Mouse (Mus musculus) liver, embryonic 12.5 days (tissue): ENCODE measurements around the gene Yipf3. TPM values are rescaled to one million over a fixed set of nuclear protein-coding genes. Genes with fewer than 3 reads are reported as not detected.

Source experiments
- ATAC-seq: fragments of 200-750 bp; cut with Nextera tagmentation; 2 replicates; pipeline ENCODE4 v1.8.0; 2017; ENCODE audit warnings: moderate number of reproducible peaks, mild to moderate bottlenecking, moderate library complexity
- H3K27ac ChIP-seq: fragments of 300-500 bp; sonication (generic); 2 replicates; pipeline ENCODE4 v1.5.1; 2016; ENCODE audit warnings: mild to moderate bottlenecking
- H3K27me3 ChIP-seq: fragments of 300-500 bp; sonication (generic); replicated peaks from 2 replicates; pipeline ENCODE4 v1.6.1; 2016; ENCODE audit warnings: mild to moderate bottlenecking, moderate library complexity
- H3K36me3 ChIP-seq: fragments of 300-500 bp; sonication (generic); 2 replicates; pipeline ENCODE4 v1.6.1; 2016; ENCODE audit warnings: mild to moderate bottlenecking, moderate library complexity
- H3K4me1 ChIP-seq: fragments of 300-500 bp; sonication (generic); 2 replicates; pipeline ENCODE4 v1.6.1; 2016
- H3K4me2 ChIP-seq: fragments of 300-500 bp; sonication (generic); 2 replicates; pipeline ENCODE4 v1.6.1; 2016; ENCODE audit warnings: mild to moderate bottlenecking, moderate library complexity
- H3K4me3 ChIP-seq: fragments of 300-500 bp; sonication (generic); 2 replicates; pipeline ENCODE4 v1.5.1; 2016; ENCODE audit warnings: mild to moderate bottlenecking, moderate library complexity
- H3K9ac ChIP-seq: fragments of 300-500 bp; sonication (generic); 2 replicates; pipeline ENCODE4 v1.6.1; 2016; ENCODE audit warnings: mild to moderate bottlenecking, moderate library complexity
- H3K9me3 ChIP-seq: fragments of 300-500 bp; sonication (generic); replicated peaks from 2 replicates; pipeline ENCODE4 v1.6.1; 2016; ENCODE audit warnings: mild to moderate bottlenecking, moderate library complexity
- WGBS: fragments of 180-500 bp; shearing (Covaris S2); methylation state at CpG from one replicate; pipeline ENCODE4 v1.1.7; 2016; ENCODE audit not compliant: insufficient replicate concordance; 5-methylcytosine and 5-hydroxymethylcytosine counted together
- polyA plus RNA-seq: library from polyadenylated mRNA; unstranded; fragments of >200 nt; fragmentation: Nextera tagmentation; extraction: Ambion mirVana; gene quantifications from 2 replicates; pipeline ENCODE4 v1.2.1, GENCODE M21; 2016

Gene Yipf3
- polyA plus RNA-seq, 1 experiment from 2014 or later: 45.8 TPM

GRCm38 (mm10) chr17:46241471-46241870 lies 6.4 kb upstream of the Yipf3 start:
- H3K4me1 ChIP-seq: peaks cover 16% of the 10 kb centered on the region
- H3K9me3 ChIP-seq: no peaks in the 10 kb centered on the region
- H3K9ac ChIP-seq: no peak overlapping the region
- H3K36me3 ChIP-seq: peaks cover 97% of the 10 kb centered on the region
- no peak overlapping the region for H3K27ac ChIP-seq
- no peak overlapping the region for H3K4me3 ChIP-seq
- no peak overlapping the region for H3K4me2 ChIP-seq
- no peak for ATAC-seq
- WGBS: 63% methylated on average over 11 of the region's 11 CpGs
- no peaks in the 10 kb centered on the region for H3K27me3 ChIP-seq

DNA sequence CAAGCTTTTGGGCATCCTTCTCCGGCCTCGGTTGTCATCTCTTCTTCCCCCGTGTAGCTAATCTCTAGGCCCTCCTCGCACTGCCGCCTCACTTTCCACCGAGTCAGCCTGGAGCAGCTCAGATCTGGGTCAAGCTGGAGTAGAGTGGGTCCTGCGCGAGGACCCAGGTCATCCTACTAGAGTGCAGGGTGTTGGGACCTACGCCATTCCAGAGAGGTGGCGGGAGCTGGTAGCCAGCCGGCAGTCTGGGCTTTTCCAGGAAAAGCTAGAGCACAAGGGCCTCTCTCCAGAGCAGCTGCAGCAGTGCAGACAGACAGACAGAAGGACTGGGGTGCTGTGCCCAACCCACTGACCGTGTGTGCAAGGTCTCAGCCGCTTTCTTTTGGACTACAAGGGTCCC lies 5.6 kb upstream of the Yipf3 start:
- ATAC-seq: no peak
- no peak overlapping the region for H3K27ac ChIP-seq
- no peak overlapping the region for H3K4me3 ChIP-seq
- no peaks in the 10 kb centered on the region for H3K27me3 ChIP-seq
- peaks cover 89% of the 10 kb centered on the region for H3K36me3 ChIP-seq
- H3K4me1 ChIP-seq: peaks cover 16% of the 10 kb centered on the region
- H3K9ac ChIP-seq: no peak overlapping the region
- 84% methylated on average over 13 of the region's 13 CpGs for WGBS
- no peak overlapping the region for H3K4me2 ChIP-seq
- no peaks in the 10 kb centered on the region for H3K9me3 ChIP-seq

DNA sequence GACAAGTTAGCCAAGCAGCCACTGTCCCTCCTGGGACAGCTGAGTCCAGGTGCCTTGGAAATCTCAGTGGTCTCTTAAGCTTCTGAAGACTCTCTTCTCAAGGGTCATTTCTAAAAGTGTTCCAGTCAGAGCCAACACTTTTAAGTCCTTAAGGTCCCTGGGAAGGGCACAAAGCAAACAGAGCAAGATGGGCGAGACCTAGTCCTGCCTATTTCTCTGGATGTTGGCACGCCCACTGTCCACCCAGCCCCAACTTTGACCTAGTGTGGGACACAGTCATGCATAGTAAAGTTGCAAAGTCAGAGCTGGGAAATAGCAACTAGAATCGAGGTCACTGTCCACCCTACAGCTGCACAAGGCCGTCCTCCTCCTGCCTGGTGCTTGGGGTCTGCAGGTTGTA lies 4.9 kb upstream of the Yipf3 start:
- Histone ChIP-seq H3K36me3 (peaks cover 82% of the 10 kb centered on the region), H3K4me1 (peaks cover 13% of the 10 kb centered on the region)
- whole genome bisulfite sequencing: 79% methylated on average over 4 of the region's 4 CpGs

GRCm38 (mm10) chr17:46243624-46244023 lies 4.3 kb upstream of the Yipf3 start:
- Histone ChIP-seq H3K9me3 (no peaks in the 10 kb centered on the region), H3K4me3 (no peak overlapping the region), H3K9ac (no peak overlapping the region), H3K4me1 (peaks cover 16% of the 10 kb centered on the region), H3K4me2 (no peak overlapping the region), H3K27ac (peak overlapping the region; percentile 2; the same call in 1 of the 2 replicates), H3K36me3 (peaks cover 76% of the 10 kb centered on the region), H3K27me3 (no peaks in the 10 kb centered on the region)
- WGBS: 72% methylated on average over 2 of the region's 2 CpGs
- ATAC-seq: no peak

More for the DNA sequence above, 4.9 kb upstream of the Yipf3 start:
- Histone ChIP-seq H3K27me3 (no peaks in the 10 kb centered on the region), H3K4me2 (no peak overlapping the region), H3K27ac (no peak overlapping the region), H3K4me3 (no peak overlapping the region), H3K9ac (no peak overlapping the region), H3K9me3 (no peaks in the 10 kb centered on the region)
- ATAC-seq: no peak

DNA sequence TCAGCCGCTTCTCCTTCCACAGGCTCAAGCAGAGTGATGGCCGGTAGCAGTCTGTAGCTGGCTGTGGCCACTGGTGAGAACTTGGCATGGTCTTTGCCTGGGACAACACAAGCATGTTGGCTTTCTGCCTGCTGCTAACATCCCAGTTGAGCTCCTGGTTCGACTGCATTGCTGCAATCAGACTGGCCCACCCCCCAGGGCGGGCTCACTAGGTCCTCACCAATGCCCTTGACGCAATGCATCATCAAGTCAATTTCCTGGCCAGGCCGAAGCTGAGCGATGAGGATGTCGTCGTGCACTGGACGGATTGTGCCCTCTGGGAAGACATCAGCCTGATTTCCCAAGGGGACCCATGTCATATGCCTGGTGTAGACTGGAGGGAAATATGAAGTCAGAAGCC lies 3.3 kb upstream of the Yipf3 start:
- Histone ChIP-seq H3K9ac (no peak overlapping the region), H3K27me3 (no peaks in the 10 kb centered on the region), H3K4me3 (no peak overlapping the region), H3K4me2 (no peak overlapping the region), H3K4me1 (peaks cover 26% of the 10 kb centered on the region), H3K27ac (no peak overlapping the region), H3K36me3 (peaks cover 74% of the 10 kb centered on the region), H3K9me3 (no peaks in the 10 kb centered on the region)
- WGBS: 77% methylated on average over 10 of the region's 10 CpGs
- ATAC-seq: no peak

- peak overlapping the region; percentile 89 for H3K4me2 ChIP-seq
- under 1% methylated on average over 37 of the region's 37 CpGs for WGBS
- peak overlapping the region; percentile 80 for H3K27ac ChIP-seq
- peak overlapping the region; percentile 98 for H3K4me3 ChIP-seq
- no peaks in the 10 kb centered on the region for H3K27me3 ChIP-seq
- peak overlapping the region; percentile 94 for H3K9ac ChIP-seq
- peaks cover 36% of the 10 kb centered on the region for H3K4me1 ChIP-seq
- no peaks in the 10 kb centered on the region for H3K9me3 ChIP-seq
- peaks cover 69% of the 10 kb centered on the region for H3K36me3 ChIP-seq
- peak; percentile 60 for ATAC-seq
These were observed 276 bp downstream of the Yipf3 start for GRCm38 (mm10) chr17:46248189-46248522.

DNA sequence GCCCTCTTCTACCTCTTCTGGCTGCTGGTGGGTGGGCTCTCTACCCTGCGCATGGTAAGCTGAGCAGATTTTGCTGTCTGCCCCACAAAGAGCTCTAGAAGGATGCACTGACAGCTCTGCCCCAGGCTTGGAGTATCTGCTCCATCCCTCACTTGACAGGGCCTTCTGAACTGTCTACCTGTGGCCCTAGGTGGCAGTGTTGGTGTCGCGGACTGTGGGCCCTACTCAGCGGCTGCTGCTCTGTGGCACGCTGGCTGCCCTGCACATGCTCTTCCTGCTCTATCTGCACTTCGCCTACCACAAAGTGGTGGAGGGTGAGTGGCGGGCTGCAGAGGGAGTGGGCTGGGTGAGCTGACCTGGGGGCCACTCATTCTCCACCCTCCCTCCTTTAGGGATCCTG lies 3.3 kb downstream of the Yipf3 start:
- no peak overlapping the region for H3K4me3 ChIP-seq
- no peak for ATAC-seq
- H3K4me2 ChIP-seq: no peak overlapping the region
- peaks cover 29% of the 10 kb centered on the region for H3K27me3 ChIP-seq
- 74% methylated on average over 7 of the region's 7 CpGs for WGBS
- H3K9ac ChIP-seq: no peak overlapping the region
- peaks cover 49% of the 10 kb centered on the region for H3K4me1 ChIP-seq
- peaks cover 39% of the 10 kb centered on the region for H3K36me3 ChIP-seq
- H3K27ac ChIP-seq: no peak overlapping the region
- H3K9me3 ChIP-seq: no peaks in the 10 kb centered on the region

DNA sequence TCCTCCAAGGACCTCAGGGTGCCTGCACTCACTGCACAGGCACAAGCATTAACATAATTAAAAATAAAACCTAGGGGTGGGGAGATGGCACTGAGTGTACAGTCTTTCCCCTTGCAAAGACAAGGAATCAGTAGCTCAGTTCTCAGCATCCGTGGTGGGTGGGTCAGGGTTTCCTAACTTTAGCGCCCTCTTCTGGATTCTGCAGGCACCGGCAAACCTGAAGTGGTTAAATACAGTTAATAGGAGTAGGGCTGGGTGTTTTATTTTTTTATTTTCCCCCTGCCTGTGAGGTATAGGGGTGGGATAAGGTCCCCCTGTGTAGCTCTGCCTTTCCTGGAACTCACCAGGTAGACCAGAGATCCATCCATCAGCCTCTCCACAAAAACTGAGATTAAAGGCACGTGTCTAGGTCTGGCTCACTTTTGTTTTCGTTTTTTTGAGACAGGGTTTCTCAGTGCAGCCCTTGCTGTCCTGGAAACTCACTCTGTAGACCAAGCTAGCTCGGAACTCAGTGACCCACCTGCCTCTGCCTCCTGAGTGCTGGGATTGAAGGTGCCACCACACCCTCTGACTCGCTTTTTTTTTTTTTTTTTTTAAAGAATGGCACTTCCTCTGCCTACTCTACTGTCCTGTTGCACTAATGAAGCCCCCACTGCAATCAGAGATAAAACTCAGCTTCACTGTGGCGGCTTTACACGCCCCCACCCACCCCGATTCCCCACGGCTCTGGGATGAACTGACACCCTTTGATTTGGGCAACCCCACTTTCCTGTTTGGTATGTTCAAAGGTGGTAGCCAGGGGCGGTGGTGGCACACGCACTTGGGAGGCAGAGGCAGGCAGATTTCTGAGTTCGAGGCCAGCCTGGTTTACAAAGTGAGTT lies 4.9 kb downstream of the Yipf3 start:
- Histone ChIP-seq H3K27me3 (peaks cover 38% of the 10 kb centered on the region), H3K4me3 (peak overlapping the region; percentile 68), H3K4me2 (peak overlapping the region; percentile 99), H3K4me1 (peaks cover 39% of the 10 kb centered on the region), H3K9me3 (no peaks in the 10 kb centered on the region), H3K36me3 (peaks cover 44% of the 10 kb centered on the region), H3K27ac (no peak overlapping the region), H3K9ac (peak overlapping the region; percentile 60)
- WGBS: 34% methylated on average over 14 of the region's 14 CpGs
- no peak for ATAC-seq

DNA sequence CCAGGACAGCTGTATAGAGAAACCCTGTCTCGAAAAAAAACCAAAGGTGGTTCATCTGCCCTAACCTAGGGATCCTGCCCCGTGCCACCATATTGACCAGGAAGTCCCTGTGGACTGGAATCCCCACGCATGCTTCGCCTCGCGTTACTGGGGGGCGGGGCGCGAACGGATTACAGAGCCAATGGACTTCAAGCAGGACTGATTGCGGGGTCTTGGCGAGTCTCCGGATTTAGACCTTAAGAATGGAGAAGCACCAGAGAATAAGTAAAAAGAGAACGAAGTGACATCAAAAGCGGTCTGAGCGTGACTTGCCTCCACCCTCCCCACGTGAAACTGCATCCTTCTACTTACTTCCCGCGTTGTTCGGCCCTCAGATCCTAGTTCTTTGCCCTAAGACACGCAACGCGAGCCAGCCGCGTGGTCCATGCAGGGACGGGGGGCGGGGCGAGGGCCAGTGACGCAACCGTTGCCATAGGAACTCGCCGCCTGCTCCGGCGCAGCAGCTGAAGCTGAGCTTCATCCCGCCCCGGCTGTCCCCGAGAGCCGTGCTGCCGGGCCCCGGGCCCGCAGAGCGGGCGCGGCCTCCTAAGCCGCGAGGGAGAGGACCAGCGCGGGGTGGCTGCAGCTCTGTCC lies 5.7 kb downstream of the Yipf3 start, which contains the start of gene Lrrc73:
TSS of gene Lrrc73 (plus strand) at position 80 of the 633 bp plus-strand sequence.
- peak; percentile 63 for ATAC-seq
- Histone ChIP-seq H3K27ac (no peak within 1 kb of the TSS), H3K4me2 (peak within 1 kb of the TSS; percentile 99), H3K36me3 (peaks cover 51% of the 10 kb centered on the region), H3K9me3 (no peaks in the 10 kb centered on the region), H3K4me1 (peaks cover 36% of the 10 kb centered on the region), H3K9ac (peak within 1 kb of the TSS; percentile 60), H3K4me3 (peak within 1 kb of the TSS; percentile 68), H3K27me3 (peaks cover 38% of the 10 kb centered on the region)
- WGBS: 2% methylated on average over 46 of the region's 48 CpGs

DNA sequence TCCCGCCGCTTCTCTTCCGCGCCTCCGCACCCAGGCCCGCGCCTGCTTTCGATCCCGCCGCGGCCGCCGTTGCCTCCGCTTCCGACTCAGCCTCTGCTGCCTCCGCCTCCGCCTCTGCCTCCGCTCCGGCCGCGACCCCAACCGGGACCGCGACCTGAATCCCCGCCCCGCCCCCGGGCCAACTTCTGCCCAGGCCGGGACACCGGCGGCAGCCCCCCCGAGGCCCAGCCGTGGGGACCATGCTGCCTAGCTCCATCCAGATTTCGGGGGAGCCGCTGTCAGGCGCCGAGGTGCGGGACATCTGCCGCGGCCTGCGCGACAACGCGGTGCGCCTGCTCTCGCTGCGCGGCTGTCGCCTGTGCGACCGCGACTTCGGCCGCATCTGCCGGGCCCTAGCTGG lies 6.2 kb downstream of the Yipf3 start:
- peaks cover 53% of the 10 kb centered on the region for H3K36me3 ChIP-seq
- 0 out of 2 replicates have a peak, but pooled peaks have one; percentile 4 for ATAC-seq
- no peaks in the 10 kb centered on the region for H3K9me3 ChIP-seq
- peaks cover 38% of the 10 kb centered on the region for H3K27me3 ChIP-seq
- 2% methylated on average over 43 of the region's 54 CpGs for WGBS
- H3K27ac ChIP-seq: no peak overlapping the region
- H3K9ac ChIP-seq: peak overlapping the region; percentile 60
- peak overlapping the region; percentile 99 for H3K4me2 ChIP-seq
- H3K4me3 ChIP-seq: peak overlapping the region; percentile 68
- H3K4me1 ChIP-seq: peaks cover 30% of the 10 kb centered on the region

GRCm38 (mm10) chr17:46255147-46255546 lies 7.3 kb downstream of the Yipf3 start:
- Histone ChIP-seq H3K27me3 (peaks cover 38% of the 10 kb centered on the region), H3K9me3 (no peaks in the 10 kb centered on the region), H3K36me3 (peaks cover 53% of the 10 kb centered on the region), H3K9ac (no peak overlapping the region), H3K4me3 (no peak overlapping the region), H3K4me1 (peaks cover 22% of the 10 kb centered on the region), H3K27ac (no peak overlapping the region), H3K4me2 (no peak overlapping the region)
- ATAC-seq: no peak
- 27% methylated on average over 6 of the region's 6 CpGs for WGBS
